Mouse (Mus musculus) kidney, adult 2 months (tissue): ENCODE results near the gene Lrrc56.

Source experiments
- CTCF ChIP-seq: fragments of 200-500 bp; conservative IDR thresholded peaks from 2 replicates; pipeline ENCODE4 v1.5.1; 2011; ENCODE audit warnings: low read depth, mild to moderate bottlenecking, control low read depth, low read length, moderate library complexity, mixed read lengths; ENCODE audit not compliant: insufficient read depth, insufficient read length
- POLR2A ChIP-seq: fragments of 200-500 bp; IDR thresholded peaks from one replicate; pipeline ENCODE4 v1.6.1; 2011; ENCODE audit warnings: low read depth, low read length, control low read depth

GRCm38 (mm10) chr7:141231551-141231950 is 37.6 kb downstream of the Lrrc56 start:
- TF ChIP-seq POLR2A (no peak), CTCF (no peak)
